Comparison of ENCODE assay signal across 19 mouse cellular contexts in the genomic region with DNA sequence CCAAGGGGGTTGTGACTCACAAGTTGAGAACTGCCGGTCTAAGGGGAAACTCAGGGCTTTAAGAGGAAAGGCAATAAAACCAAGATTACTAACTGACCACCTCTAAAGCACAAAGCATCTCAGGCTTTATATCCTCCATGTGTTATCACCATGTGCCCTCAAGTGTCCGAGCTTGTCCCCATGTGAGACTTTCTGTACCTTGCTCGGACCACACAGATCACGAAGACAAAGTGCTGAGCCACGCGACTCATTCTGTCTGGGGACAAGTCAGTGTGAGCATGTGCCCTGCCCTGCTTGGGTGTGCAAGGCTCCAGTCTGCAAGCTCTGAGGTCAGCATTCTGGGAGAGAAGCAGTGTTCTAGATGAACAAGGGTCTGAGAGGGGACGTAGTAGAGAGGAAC.
"Had no signal": no experiment of that assay in that cellular context is flagged by ENCODE, and none has a peak within 500 bp of the region (broad histone marks: within the 10 kb centered on the region; RNA-seq: fewer than 3 reads in every experiment).

No protein-coding gene starts in this region.

- DNase-seq: liver, embryonic 13.5 days; liver, postnatal 0 days; lung, adult 2 months; lung, postnatal 14 days; lung, postnatal 4 days; midbrain, embryonic 14.5 days; retina, postnatal 1 day; right cerebral cortex, postnatal 25 days; right cerebral cortex, postnatal 4 days; spleen, adult 18-20 months; thymus, adult 18-20 months; thymus, postnatal 14 days; thymus, postnatal 36 days had no signal

- H3K4me3 ChIP-seq: liver, embryonic 13.5 days; liver, embryonic 15.5 days; lung, embryonic 15.5 days; midbrain, embryonic 10.5 days; midbrain, embryonic 12.5 days; myocyte; neural tube, embryonic 12.5 days had no signal

- H3K27me3 ChIP-seq: liver, embryonic 13.5 days; liver, embryonic 15.5 days; lung, embryonic 15.5 days; midbrain, embryonic 12.5 days; neural tube, embryonic 12.5 days had no signal

- H3K36me3 ChIP-seq: liver, embryonic 13.5 days; liver, embryonic 15.5 days; lung, embryonic 15.5 days; midbrain, embryonic 10.5 days; midbrain, embryonic 12.5 days; neural tube, embryonic 12.5 days had no signal
